Mouse (Mus musculus) liver, adult 2 months (tissue): ENCODE data around the gene Srp14.

Experiments
- CTCF ChIP-seq: fragments of 200-500 bp; IDR thresholded peaks from 2 replicates; pipeline ENCODE4 v1.5.1; 2011; ENCODE audit warnings: low read depth, low read length, control low read depth
- POLR2A ChIP-seq: fragments of 200-500 bp; IDR thresholded peaks from 2 replicates; pipeline ENCODE4 v1.6.1; 2011; ENCODE audit warnings: low read length, control low read depth; ENCODE audit not compliant: insufficient read depth; ENCODE audit errors: extremely low read depth

- TF ChIP-seq CTCF (no peak), POLR2A (no peak)
These were observed 5.9 kb upstream of the Srp14 start for GRCm38 (mm10) chr2:118485415-118485814.
